Mouse (Mus musculus): ENCODE data around the gene Map3k1.

Map3k1 gene

GRCm38 (mm10) chr13:111791596-111791995 lies 17.2 kb downstream of the Map3k1 start:
- DNase-seq (ENCODE audit: low spot score): no peak

- no peak for DNase-seq (ENCODE audit: low spot score)
Measured at GRCm38 (mm10) chr13:111789420-111790065, 19.2 kb downstream of the Map3k1 start.

- no peak for DNase-seq (ENCODE audit: low spot score)
Measured at GRCm38 (mm10) chr13:111788882-111789281, 19.9 kb downstream of the Map3k1 start.

- peak; percentile 96 for DNase-seq (ENCODE audit: low spot score)
Measured at GRCm38 (mm10) chr13:111787857-111788619, 20.8 kb downstream of the Map3k1 start.

- DNase-seq (ENCODE audit: low spot score): no peak
Measured at GRCm38 (mm10) chr13:111786584-111786983, 22.2 kb downstream of the Map3k1 start.

- peak; percentile 21 for DNase-seq (ENCODE audit: low spot score)
Measured at GRCm38 (mm10) chr13:111783451-111783850, 25.3 kb downstream of the Map3k1 start.

- no peak for DNase-seq (ENCODE audit: low spot score)
Measured at GRCm38 (mm10) chr13:111779471-111779870, 29.3 kb downstream of the Map3k1 start.

GRCm38 (mm10) chr13:111778606-111779005 lies 30.2 kb downstream of the Map3k1 start:
- no peak for DNase-seq (ENCODE audit: low spot score)

GRCm38 (mm10) chr13:111777865-111778264 lies 30.9 kb downstream of the Map3k1 start:
- DNase-seq (ENCODE audit: low spot score): no peak

- no peak for DNase-seq (ENCODE audit: low spot score)
Measured at GRCm38 (mm10) chr13:111777179-111777578, 31.6 kb downstream of the Map3k1 start.

GRCm38 (mm10) chr13:111772075-111772474 lies 36.7 kb downstream of the Map3k1 start:
- DNase-seq (ENCODE audit: low spot score): no peak

- peak; percentile 47 for DNase-seq (ENCODE audit: low spot score)
Measured at GRCm38 (mm10) chr13:111771232-111771631, 37.6 kb downstream of the Map3k1 start.

GRCm38 (mm10) chr13:111770776-111771175 lies 38.0 kb downstream of the Map3k1 start:
- no peak for DNase-seq (ENCODE audit: low spot score)

GRCm38 (mm10) chr13:111762526-111762925 lies 46.3 kb downstream of the Map3k1 start:
- DNase-seq (ENCODE audit: low spot score): no peak

GRCm38 (mm10) chr13:111756986-111757385 lies 51.8 kb downstream of the Map3k1 start:
- no peak for DNase-seq (ENCODE audit: low spot score)

GRCm38 (mm10) chr13:111755937-111756336 lies 52.9 kb downstream of the Map3k1 start:
- DNase-seq (ENCODE audit: low spot score): no peak

- DNase-seq (ENCODE audit: low spot score): no peak
Measured at GRCm38 (mm10) chr13:111755377-111755776, 53.4 kb downstream of the Map3k1 start.

GRCm38 (mm10) chr13:111753321-111753720 lies 55.5 kb downstream of the Map3k1 start:
- no peak for DNase-seq (ENCODE audit: low spot score)

- DNase-seq (ENCODE audit: low spot score): no peak
Measured at GRCm38 (mm10) chr13:111748301-111749062, 60.3 kb downstream of the Map3k1 start.

GRCm38 (mm10) chr13:111746831-111747230 lies 62.0 kb downstream of the Map3k1 start:
- DNase-seq (ENCODE audit: low spot score): no peak

- no peak for DNase-seq (ENCODE audit: low spot score)
Measured at GRCm38 (mm10) chr13:111745216-111745615, 63.6 kb downstream of the Map3k1 start.

GRCm38 (mm10) chr13:111744233-111745000 lies 64.4 kb downstream of the Map3k1 start:
- no peak for DNase-seq (ENCODE audit: low spot score)

All from retina, embryonic 14.5 days (tissue).